ENCODE assay signal across 21 mouse cellular contexts in genomic region chr6:121145906-121146305, GRCm38 (mm10). TPM values are rescaled to one million over a fixed set of nuclear protein-coding genes. Genes with fewer than 3 reads are reported as not detected.
DNase-seq lines count a peak whose midpoint lies in the region; ATAC-seq and TF ChIP-seq lines count a peak whose summit lies in the region.
"Had no signal": no experiment of that assay in that cellular context is flagged by ENCODE, and none has a peak within 500 bp of the region (broad histone marks: within the 10 kb centered on the region; RNA-seq: fewer than 3 reads in every experiment).

No protein-coding gene starts in this region.

- no peaks in the 10 kb centered on the region for H3K27me3 ChIP-seq in heart, embryonic 10.5 days (ENCODE audit: insufficient read depth, poor library complexity, severe bottlenecking)
- no peaks in the 10 kb centered on the region for H3K27me3 ChIP-seq in midbrain, embryonic 10.5 days (ENCODE audit: low read depth, poor library complexity, severe bottlenecking)
- no peaks in the 10 kb centered on the region for H3K27me3 ChIP-seq in midbrain, embryonic 13.5 days
- no peaks in the 10 kb centered on the region for H3K27me3 ChIP-seq in embryonic facial prominence, embryonic 10.5 days (replicated peaks; ENCODE audit: low read depth, poor library complexity, severe bottlenecking)
- H3K27me3 ChIP-seq: heart, embryonic 13.5 days had no signal

- H3K36me3 ChIP-seq in heart, embryonic 10.5 days: no peaks in the 10 kb centered on the region
- H3K36me3 ChIP-seq in midbrain, embryonic 10.5 days: no peaks in the 10 kb centered on the region
- H3K36me3 ChIP-seq in midbrain, embryonic 13.5 days: no peaks in the 10 kb centered on the region
- no peaks in the 10 kb centered on the region for H3K36me3 ChIP-seq in embryonic facial prominence, embryonic 10.5 days (replicated peaks)
- H3K36me3 ChIP-seq: G1E; heart, embryonic 13.5 days had no signal

- DNase-seq in heart, embryonic 10.5 days (ENCODE audit: low spot score): no peak
- no peak for DNase-seq in heart, adult 18-20 months
- peak; percentile 44 for DNase-seq in midbrain, embryonic 10.5 days (ENCODE audit: low spot score)
- DNase-seq in brain, embryonic 14.5 days (ENCODE audit: low read depth): peak; percentile 12
- peak; percentile 27 for DNase-seq in embryonic facial prominence, embryonic 10.5 days (ENCODE audit: low spot score)
- no peak for DNase-seq in layer of hippocampus, postnatal 14 days (ENCODE audit: low spot score in 2 of 2)
- DNase-seq: adrenal gland, postnatal 10 days; cerebellum, adult 11-12 months; cerebellum, postnatal 14 days; kidney, adult 11 months; kidney, postnatal 14 days; liver, postnatal 0 days; thymus, postnatal 36 days had no signal

- TF ChIP-seq CTCF in brain, embryonic 14.5 days (IDR thresholded peaks at IDR 0.05; ENCODE audit: borderline replicate concordance, extremely low read depth, insufficient read depth, insufficient read length): no peak

- H3K4me3 ChIP-seq in heart, embryonic 10.5 days: no peak overlapping the region
- H3K4me3 ChIP-seq in midbrain, embryonic 10.5 days: no peak overlapping the region
- no peak overlapping the region for H3K4me3 ChIP-seq in midbrain, embryonic 13.5 days (replicated peaks)
- no peak overlapping the region for H3K4me3 ChIP-seq in embryonic facial prominence, embryonic 10.5 days
- H3K4me3 ChIP-seq: erythroblast, embryonic 14.5 days; heart, embryonic 13.5 days; megakaryocyte, embryonic 14.5 days had no signal

- peak overlapping the region; percentile 1; the same call in 1 of the 2 replicates for H3K27ac ChIP-seq in heart, embryonic 10.5 days
- peak overlapping the region; percentile 52; the same call in 1 of the 2 replicates for H3K27ac ChIP-seq in midbrain, embryonic 10.5 days (replicated peaks)
- H3K27ac ChIP-seq in midbrain, embryonic 13.5 days: no peak overlapping the region
- peak overlapping the region; percentile 40; the same call in 1 of the 2 replicates for H3K27ac ChIP-seq in embryonic facial prominence, embryonic 10.5 days (replicated peaks)
- H3K27ac ChIP-seq: hindbrain, postnatal 0 days had no signal

- no peaks in the 10 kb centered on the region for H3K9me3 ChIP-seq in heart, embryonic 10.5 days
- H3K9me3 ChIP-seq in midbrain, embryonic 10.5 days (replicated peaks): no peaks in the 10 kb centered on the region
- H3K9me3 ChIP-seq in midbrain, embryonic 13.5 days: no peaks in the 10 kb centered on the region
- H3K9me3 ChIP-seq in embryonic facial prominence, embryonic 10.5 days: no peaks in the 10 kb centered on the region
- H3K9me3 ChIP-seq: heart, embryonic 13.5 days had no signal

- 72% methylated on average over 8 of the region's 8 CpGs for WGBS in heart, embryonic 10.5 days
- WGBS in midbrain, embryonic 10.5 days: 37% methylated on average over 8 of the region's 8 CpGs
- 29% methylated on average over 8 of the region's 8 CpGs for WGBS in midbrain, embryonic 13.5 days
- 33% methylated on average over 8 of the region's 8 CpGs for WGBS in embryonic facial prominence, embryonic 10.5 days

- H3K4me2 ChIP-seq in midbrain, embryonic 13.5 days (replicated peaks): no peak overlapping the region
- H3K4me2 ChIP-seq: heart, embryonic 13.5 days had no signal

- H3K9ac ChIP-seq in midbrain, embryonic 13.5 days (replicated peaks): no peak overlapping the region
- H3K9ac ChIP-seq: heart, embryonic 13.5 days; liver, postnatal 0 days had no signal

- peaks cover 29% of the 10 kb centered on the region for H3K4me1 ChIP-seq in heart, embryonic 10.5 days
- peaks cover 47% of the 10 kb centered on the region for H3K4me1 ChIP-seq in midbrain, embryonic 10.5 days
- H3K4me1 ChIP-seq in midbrain, embryonic 13.5 days (replicated peaks): peaks cover 15% of the 10 kb centered on the region
- H3K4me1 ChIP-seq in embryonic facial prominence, embryonic 10.5 days: peaks cover 64% of the 10 kb centered on the region

- no peak for TF ChIP-seq POLR2A in brain, embryonic 14.5 days (IDR thresholded peaks at IDR 0.05; ENCODE audit: borderline replicate concordance, extremely low read depth, insufficient read depth, insufficient read length, poor library complexity, severe bottlenecking)

- no peak for ATAC-seq in midbrain, embryonic 13.5 days
- no peak for ATAC-seq in granulocyte monocyte progenitor cell, adult 5-6 weeks (replicated peaks; ENCODE audit: poor library complexity, severe bottlenecking)
- ATAC-seq: activated CD4-positive, CD25-positive, alpha-beta regulatory T cell, adult 4 months; hindbrain, postnatal 0 days; liver, postnatal 0 days had no signal

RNA-seq across cellular contexts. Expression of gene Mical3, which starts 15.1 kb away (rescaled TPM):
- polyA plus RNA-seq in heart, embryonic 10.5 days (2016; fragmentation: Nextera tagmentation; extraction: Ambion mirVana): 25.8 and 37.3 TPM in 2 replicates
- total RNA-seq in heart, adult 18-20 months (2021): 100 to 1,000 TPM; 109 to 123 TPM
- 9.0 and 10.2 TPM in 2 replicates for polyA plus RNA-seq in midbrain, embryonic 10.5 days (2016; fragmentation: Nextera tagmentation; extraction: Ambion mirVana)
- polyA plus RNA-seq in midbrain, embryonic 13.5 days (2015; fragmentation: Nextera tagmentation; extraction: Ambion mirVana): 29.7 and 35.7 TPM in 2 replicates
- 31.2 and 57.5 TPM in 2 replicates for polyA plus RNA-seq in brain, embryonic 14.5 days (2012; rRNA removed)
- 9.9 and 10.4 TPM in 2 replicates for polyA plus RNA-seq in embryonic facial prominence, embryonic 10.5 days (2016; fragmentation: Nextera tagmentation; extraction: Ambion mirVana)
- 10.7 and 11.2 TPM in 2 replicates for total RNA-seq in granulocyte monocyte progenitor cell, adult 5-6 weeks (2014; fragmentation: Nextera tagmentation)
- total RNA-seq in granulocyte monocyte progenitor cell, adult 5-6 weeks (2017): 5.6 and 6.4 TPM in 2 replicates
- 10 to 100 TPM; 95.3 to 96.0 TPM for total RNA-seq in layer of hippocampus, postnatal 14 days (2021)

RNA-seq across cellular contexts. Expression of gene Pex26, which starts 37.6 kb away (rescaled TPM):
- 5.1 and 6.6 TPM in 2 replicates for polyA plus RNA-seq in heart, embryonic 10.5 days (2016; fragmentation: Nextera tagmentation; extraction: Ambion mirVana)
- 1 to 10 TPM; 6.7 to 7.9 TPM for total RNA-seq in heart, adult 18-20 months (2021)
- 8.5 and 8.8 TPM in 2 replicates for polyA plus RNA-seq in midbrain, embryonic 10.5 days (2016; fragmentation: Nextera tagmentation; extraction: Ambion mirVana)
- polyA plus RNA-seq in midbrain, embryonic 13.5 days (2015; fragmentation: Nextera tagmentation; extraction: Ambion mirVana): 13.0 and 14.5 TPM in 2 replicates
- polyA plus RNA-seq in brain, embryonic 14.5 days (2012; rRNA removed): 23.3 and 25.3 TPM in 2 replicates
- polyA plus RNA-seq in embryonic facial prominence, embryonic 10.5 days (2016; fragmentation: Nextera tagmentation; extraction: Ambion mirVana): 10.9 and 11.5 TPM in 2 replicates
- total RNA-seq in granulocyte monocyte progenitor cell, adult 5-6 weeks (2014; fragmentation: Nextera tagmentation): 9.7 and 11.5 TPM in 2 replicates
- total RNA-seq in granulocyte monocyte progenitor cell, adult 5-6 weeks (2017): 6.5 and 8.3 TPM in 2 replicates
- total RNA-seq in layer of hippocampus, postnatal 14 days (2021): 10 to 100 TPM; 11.2 to 12.0 TPM

Comparison
In these comparisons a context has a peak if more than half of its experiments do, and no peak if none do; other contexts are left out.
1. DNase-seq: peak in midbrain, embryonic 10.5 days (single experiment), brain, embryonic 14.5 days (single experiment) and embryonic facial prominence, embryonic 10.5 days (single experiment); none in heart, embryonic 10.5 days (single experiment), heart, adult 18-20 months (0 of 2) and layer of hippocampus, postnatal 14 days (0 of 2).